Mouse (Mus musculus) forebrain, embryonic 16.5 days (tissue): ENCODE measurements at regions not wholly inside any gene's neighbourhood (a gene's known extent, or its start where the extent isn't known, plus 50 kb on each side); places are given as distances from the start of the nearest gene placed in this dataset.
A peak's percentile ranks its signal among the peaks of the same experiment; 100 is the strongest.

Experiments used
- ATAC-seq: fragments of 200-750 bp; cut with Nextera tagmentation; 2 replicates; pipeline ENCODE4 v1.8.0; 2017; ENCODE audit warnings: mild to moderate bottlenecking, moderate library complexity
- H3K27ac ChIP-seq: fragments of 300-500 bp; sonication (generic); 2 replicates; pipeline ENCODE4 v1.5.1; 2014; ENCODE audit warnings: low read length, control low read depth
- H3K27me3 ChIP-seq: fragments of 300-500 bp; sonication (generic); replicated peaks from 2 replicates; pipeline ENCODE4 v1.6.1; 2014; ENCODE audit warnings: low read length; ENCODE audit not compliant: control insufficient read depth, insufficient read depth
- H3K36me3 ChIP-seq: fragments of 300-500 bp; sonication (generic); 2 replicates; pipeline ENCODE4 v1.6.1; 2014; ENCODE audit not compliant: control insufficient read depth, insufficient read depth
- H3K4me1 ChIP-seq: fragments of 300-500 bp; sonication (generic); replicated peaks from 2 replicates; pipeline ENCODE4 v1.6.1; 2014; ENCODE audit warnings: low read length; ENCODE audit not compliant: control insufficient read depth, insufficient read depth
- H3K4me2 ChIP-seq: fragments of 300-500 bp; sonication (generic); 2 replicates; pipeline ENCODE4 v1.6.1; 2014; ENCODE audit warnings: mild to moderate bottlenecking, low read length, control low read depth
- H3K4me3 ChIP-seq: fragments of 300-500 bp; sonication (generic); replicated peaks from 2 replicates; pipeline ENCODE4 v1.5.1; 2014; ENCODE audit warnings: mild to moderate bottlenecking, low read length, control low read depth
- H3K9ac ChIP-seq: fragments of 300-500 bp; sonication (generic); replicated peaks from 2 replicates; pipeline ENCODE4 v1.6.1; 2014; ENCODE audit warnings: low read depth, low read length, control low read depth
- H3K9me3 ChIP-seq: fragments of 300-500 bp; sonication (generic); 2 replicates; pipeline ENCODE4 v1.6.1; 2016; ENCODE audit warnings: low read length; ENCODE audit not compliant: control insufficient read depth
- WGBS: fragments of 180-500 bp; shearing (Covaris S2); extraction: QIAGEN DNeasy Blood & Tissue Kit; methylation state at CpG from one replicate; pipeline ENCODE4 v1.1.7; 2014; 5-methylcytosine and 5-hydroxymethylcytosine counted together

GRCm38 (mm10) chr15:46836297-46836696, 6702.1 kb downstream of the 9330182O14Rik start:
- no peak overlapping the region for H3K4me2 ChIP-seq
- no peak overlapping the region for H3K4me3 ChIP-seq
- no peak overlapping the region for H3K27ac ChIP-seq
- no peaks in the 10 kb centered on the region for H3K4me1 ChIP-seq
- 55% methylated on average over 2 of the region's 2 CpGs for whole genome bisulfite sequencing
- no peaks in the 10 kb centered on the region for H3K27me3 ChIP-seq
- no peaks in the 10 kb centered on the region for H3K9me3 ChIP-seq
- peak; percentile 59 for ATAC-seq
- H3K9ac ChIP-seq = no peak overlapping the region
- H3K36me3 ChIP-seq = no peaks in the 10 kb centered on the region

- Histone ChIP-seq H3K4me2 (no peak overlapping the region), H3K4me3 (no peak overlapping the region), H3K36me3 (no peaks in the 10 kb centered on the region), H3K4me1 (no peaks in the 10 kb centered on the region), H3K27me3 (no peaks in the 10 kb centered on the region), H3K9ac (no peak overlapping the region), H3K27ac (no peak overlapping the region), H3K9me3 (no peaks in the 10 kb centered on the region)
- 80% methylated on average over 3 of the region's 3 CpGs for WGBS
- ATAC-seq = no peak
These were observed 6703.9 kb downstream of the 9330182O14Rik start for GRCm38 (mm10) chr15:46838067-46838466.

- Histone ChIP-seq H3K36me3 (no peaks in the 10 kb centered on the region), H3K27ac (no peak overlapping the region), H3K9ac (no peak overlapping the region), H3K27me3 (no peaks in the 10 kb centered on the region), H3K4me1 (no peaks in the 10 kb centered on the region), H3K4me2 (no peak overlapping the region), H3K4me3 (no peak overlapping the region), H3K9me3 (no peaks in the 10 kb centered on the region)
- WGBS = 62% methylated on average over 2 of the region's 2 CpGs
- ATAC-seq = peak; percentile 66; the same call in 1 of the 2 replicates
These were observed 6715.4 kb downstream of the 9330182O14Rik start for GRCm38 (mm10) chr15:46849545-46849944.
